Mouse (Mus musculus): ENCODE data around the gene Wfdc3. TPM values are rescaled to one million over a fixed set of nuclear protein-coding genes. Genes with fewer than 3 reads are reported as not detected.

The Wfdc3 gene
- polyA plus RNA-seq, 1 experiment from 2014 or later, result 0.92 TPM

- Histone ChIP-seq H3K4me2 (peak within 1 kb of the TSS; percentile 91), H3K9ac (peak within 1 kb of the TSS; percentile 77), H3K4me1 (peaks cover 22% of the 10 kb centered on the region), H3K4me3 (peak within 1 kb of the TSS; percentile 65), H3K9me3 (replicated peaks) (no peaks in the 10 kb centered on the region), H3K27me3 (no peaks in the 10 kb centered on the region), H3K36me3 (ENCODE audit: poor library complexity, severe bottlenecking) (peaks cover 11% of the 10 kb centered on the region; the same call in 1 of the 2 replicates), H3K27ac (peak within 1 kb of the TSS; percentile 48)
- peak; percentile 92 for ATAC-seq
- under 1% methylated on average over 73 of the region's 89 CpGs for WGBS
Observed at GRCm38 (mm10) chr2:164785481-164786387, 40.0 kb upstream of the Wfdc3 start, which contains the start of gene Snx21. Gene Snx21, plus strand, starts transcription at chr2:164785823.

- H3K4me2 ChIP-seq, result peak overlapping the region; percentile 91
- no peaks in the 10 kb centered on the region for H3K9me3 ChIP-seq (replicated peaks)
- peak overlapping the region; percentile 77 for H3K9ac ChIP-seq
- 20% methylated on average over 7 of the region's 7 CpGs for WGBS
- H3K4me1 ChIP-seq, result peaks cover 22% of the 10 kb centered on the region
- H3K36me3 ChIP-seq (ENCODE audit: poor library complexity, severe bottlenecking), result peaks cover 8% of the 10 kb centered on the region; the same call in 1 of the 2 replicates
- peak overlapping the region; percentile 65 for H3K4me3 ChIP-seq
- no peak overlapping the region; the same call in 1 of the 2 replicates for H3K27ac ChIP-seq
- ATAC-seq, result no peak
- H3K27me3 ChIP-seq, result no peaks in the 10 kb centered on the region
Observed at GRCm38 (mm10) chr2:164784869-164785420, 39.2 kb upstream of the Wfdc3 start.

- Histone ChIP-seq H3K27ac (no peak overlapping the region), H3K4me2 (no peak overlapping the region), H3K9ac (no peak overlapping the region), H3K36me3 (ENCODE audit: poor library complexity, severe bottlenecking) (peaks cover 8% of the 10 kb centered on the region; the same call in 1 of the 2 replicates), H3K4me3 (no peak overlapping the region), H3K27me3 (no peaks in the 10 kb centered on the region), H3K4me1 (peaks cover 22% of the 10 kb centered on the region), H3K9me3 (replicated peaks) (no peaks in the 10 kb centered on the region)
- 81% methylated on average over 7 of the region's 7 CpGs for WGBS
- ATAC-seq, result no peak
Observed at GRCm38 (mm10) chr2:164783926-164784581, 38.3 kb upstream of the Wfdc3 start.

GRCm38 (mm10) chr2:164781876-164782275, 36.1 kb upstream of the Wfdc3 start:
- WGBS, result 72% methylated on average over 4 of the region's 4 CpGs

GRCm38 (mm10) chr2:164779481-164780086, 33.9 kb upstream of the Wfdc3 start, which contains the start of gene Tnnc2:
Gene Tnnc2, minus strand, starts transcription at chr2:164779967.
- Histone ChIP-seq H3K9ac (no peak within 1 kb of the TSS), H3K27me3 (no peaks in the 10 kb centered on the region), H3K36me3 (ENCODE audit: poor library complexity, severe bottlenecking) (no peaks in the 10 kb centered on the region), H3K4me2 (no peak within 1 kb of the TSS), H3K4me3 (no peak within 1 kb of the TSS), H3K9me3 (replicated peaks) (no peaks in the 10 kb centered on the region), H3K4me1 (peaks cover under 1% of the 10 kb centered on the region; the same call in 1 of the 2 replicates), H3K27ac (no peak within 1 kb of the TSS)
- WGBS, result 64% methylated on average over 8 of the region's 8 CpGs
- no peak for ATAC-seq

More at GRCm38 (mm10) chr2:164781876-164782275, 36.1 kb upstream of the Wfdc3 start:
- no peak overlapping the region for H3K4me2 ChIP-seq
- H3K9ac ChIP-seq, result no peak overlapping the region
- H3K27me3 ChIP-seq, result no peaks in the 10 kb centered on the region
- no peaks in the 10 kb centered on the region for H3K9me3 ChIP-seq (replicated peaks)
- no peak for ATAC-seq
- no peak overlapping the region for H3K4me3 ChIP-seq
- H3K4me1 ChIP-seq, result peaks cover 19% of the 10 kb centered on the region
- no peak overlapping the region for H3K27ac ChIP-seq
- no peaks in the 10 kb centered on the region for H3K36me3 ChIP-seq (ENCODE audit: poor library complexity, severe bottlenecking)

GRCm38 (mm10) chr2:164778809-164779208, 33.1 kb upstream of the Wfdc3 start:
- Histone ChIP-seq H3K27me3 (no peaks in the 10 kb centered on the region), H3K4me3 (no peak overlapping the region), H3K27ac (no peak overlapping the region), H3K9ac (no peak overlapping the region), H3K4me2 (no peak overlapping the region), H3K9me3 (replicated peaks) (no peaks in the 10 kb centered on the region), H3K4me1 (no peaks in the 10 kb centered on the region), H3K36me3 (ENCODE audit: poor library complexity, severe bottlenecking) (no peaks in the 10 kb centered on the region)
- 87% methylated on average over 7 of the region's 7 CpGs for WGBS
- ATAC-seq, result no peak

GRCm38 (mm10) chr2:164778015-164778287, 32.2 kb upstream of the Wfdc3 start:
- no peak overlapping the region for H3K4me2 ChIP-seq
- WGBS, result 91% methylated on average over 11 of the region's 11 CpGs

GRCm38 (mm10) chr2:164777246-164778014, 31.7 kb upstream of the Wfdc3 start:
- peaks cover 9% of the 10 kb centered on the region for H3K36me3 ChIP-seq (ENCODE audit: poor library complexity, severe bottlenecking)
- no peaks in the 10 kb centered on the region for H3K9me3 ChIP-seq (replicated peaks)
- no peak overlapping the region for H3K4me2 ChIP-seq
- no peak overlapping the region for H3K27ac ChIP-seq
- no peak for ATAC-seq
- 83% methylated on average over 30 of the region's 30 CpGs for WGBS
- no peak overlapping the region for H3K9ac ChIP-seq
- peaks cover under 1% of the 10 kb centered on the region; the same call in 1 of the 2 replicates for H3K4me1 ChIP-seq
- H3K27me3 ChIP-seq, result no peaks in the 10 kb centered on the region
- no peak overlapping the region for H3K4me3 ChIP-seq

More at GRCm38 (mm10) chr2:164778015-164778287, 32.2 kb upstream of the Wfdc3 start:
- no peak overlapping the region for H3K4me3 ChIP-seq
- ATAC-seq, result no peak
- no peak overlapping the region for H3K9ac ChIP-seq
- no peaks in the 10 kb centered on the region for H3K27me3 ChIP-seq
- H3K9me3 ChIP-seq (replicated peaks), result no peaks in the 10 kb centered on the region
- peaks cover 4% of the 10 kb centered on the region for H3K36me3 ChIP-seq (ENCODE audit: poor library complexity, severe bottlenecking)
- no peak overlapping the region for H3K27ac ChIP-seq
- H3K4me1 ChIP-seq, result no peaks in the 10 kb centered on the region

GRCm38 (mm10) chr2:164776801-164777200, 31.1 kb upstream of the Wfdc3 start:
- Histone ChIP-seq H3K9me3 (replicated peaks) (no peaks in the 10 kb centered on the region), H3K27ac (no peak overlapping the region), H3K4me3 (no peak overlapping the region), H3K36me3 (ENCODE audit: poor library complexity, severe bottlenecking) (peaks cover 16% of the 10 kb centered on the region), H3K9ac (no peak overlapping the region), H3K27me3 (no peaks in the 10 kb centered on the region), H3K4me2 (no peak overlapping the region), H3K4me1 (peaks cover 7% of the 10 kb centered on the region)
- ATAC-seq, result no peak
- WGBS, result 73% methylated on average over 17 of the region's 17 CpGs

GRCm38 (mm10) chr2:164776130-164776529, 30.4 kb upstream of the Wfdc3 start:
- no peak overlapping the region for H3K4me2 ChIP-seq
- H3K4me1 ChIP-seq, result peaks cover 13% of the 10 kb centered on the region
- WGBS, result 91% methylated on average over 6 of the region's 6 CpGs
- no peaks in the 10 kb centered on the region for H3K27me3 ChIP-seq
- H3K9ac ChIP-seq, result no peak overlapping the region
- no peak overlapping the region for H3K27ac ChIP-seq
- H3K9me3 ChIP-seq (replicated peaks), result no peaks in the 10 kb centered on the region
- H3K4me3 ChIP-seq, result no peak overlapping the region
- H3K36me3 ChIP-seq (ENCODE audit: poor library complexity, severe bottlenecking), result peaks cover 22% of the 10 kb centered on the region
- ATAC-seq, result no peak

GRCm38 (mm10) chr2:164773989-164774364, 28.2 kb upstream of the Wfdc3 start:
- Histone ChIP-seq H3K4me1 (peaks cover 26% of the 10 kb centered on the region), H3K9me3 (replicated peaks) (no peaks in the 10 kb centered on the region), H3K27me3 (no peaks in the 10 kb centered on the region), H3K27ac (0 out of 2 replicates have a peak overlapping the region, but pooled peaks have one; percentile 10), H3K4me3 (no peak overlapping the region), H3K4me2 (no peak overlapping the region), H3K9ac (no peak overlapping the region), H3K36me3 (ENCODE audit: poor library complexity, severe bottlenecking) (peaks cover 24% of the 10 kb centered on the region)
- WGBS, result 88% methylated on average over 5 of the region's 5 CpGs
- no peak for ATAC-seq

Measured in forebrain, embryonic 13.5 days (tissue).